Mouse (Mus musculus): ENCODE data around the gene Chchd1. TPM values are rescaled to one million over a fixed set of nuclear protein-coding genes. Genes with fewer than 3 reads are reported as not detected.

Gene Chchd1
- polyA plus RNA-seq, 1 experiment from 2014 or later = 150 TPM

DNA sequence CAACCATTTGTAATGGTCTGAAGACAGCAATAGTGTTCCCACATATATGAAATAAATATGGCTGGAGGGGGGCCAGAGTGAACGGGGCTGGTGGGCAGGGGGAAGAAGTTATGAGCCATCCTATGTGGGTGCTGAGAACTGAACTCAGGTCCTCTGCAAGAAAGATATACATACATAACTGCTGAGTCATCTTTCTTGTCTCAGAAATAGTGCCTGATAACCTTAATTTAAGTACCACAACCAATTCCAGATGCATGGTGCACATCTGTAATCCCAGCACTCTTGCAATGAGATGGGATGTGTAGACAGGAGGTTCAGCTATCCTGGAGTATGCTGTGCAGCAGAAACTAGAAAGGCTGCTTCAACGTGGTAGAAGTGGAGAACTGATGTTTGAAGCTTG, 21.1 kb upstream of the Chchd1 start:
- Histone ChIP-seq H3K36me3 (ENCODE audit: control insufficient read depth, insufficient read depth) (peaks cover 93% of the 10 kb centered on the region), H3K27me3 (replicated peaks; ENCODE audit: control insufficient read depth, insufficient read depth, low read length) (no peaks in the 10 kb centered on the region), H3K27ac (ENCODE audit: low read depth, low read length) (no peak overlapping the region), H3K9me3 (ENCODE audit: control insufficient read depth) (no peaks in the 10 kb centered on the region), H3K9ac (ENCODE audit: low read depth, low read length) (no peak overlapping the region), H3K4me1 (replicated peaks; ENCODE audit: control insufficient read depth, insufficient read depth, low read length) (no peaks in the 10 kb centered on the region), H3K4me2 (replicated peaks; ENCODE audit: low read depth) (no peak overlapping the region), H3K4me3 (ENCODE audit: low read depth, low read length) (no peak overlapping the region)
- ATAC-seq = no peak
- TF ChIP-seq CTCF (IDR thresholded peaks at IDR 0.05; ENCODE audit: low read depth) = no peak
- WGBS = 94% methylated on average over 2 of the region's 2 CpGs

GRCm38 (mm10) chr14:20682498-20682897, 20.3 kb upstream of the Chchd1 start:
- no peak overlapping the region for H3K9ac ChIP-seq (ENCODE audit: low read depth, low read length)
- no peak overlapping the region for H3K4me3 ChIP-seq (ENCODE audit: low read depth, low read length)
- peaks cover 95% of the 10 kb centered on the region for H3K36me3 ChIP-seq (ENCODE audit: control insufficient read depth, insufficient read depth)
- 65% methylated on average over 3 of the region's 3 CpGs for WGBS
- H3K27ac ChIP-seq (ENCODE audit: low read depth, low read length) = no peak overlapping the region
- H3K4me1 ChIP-seq (replicated peaks; ENCODE audit: control insufficient read depth, insufficient read depth, low read length) = no peaks in the 10 kb centered on the region
- H3K27me3 ChIP-seq (replicated peaks; ENCODE audit: control insufficient read depth, insufficient read depth, low read length) = no peaks in the 10 kb centered on the region
- no peak overlapping the region for H3K4me2 ChIP-seq (replicated peaks; ENCODE audit: low read depth)
- ATAC-seq = no peak; the same call in 1 of the 2 replicates
- no peak for TF ChIP-seq CTCF (IDR thresholded peaks at IDR 0.05; ENCODE audit: low read depth)
- no peaks in the 10 kb centered on the region for H3K9me3 ChIP-seq (ENCODE audit: control insufficient read depth)

GRCm38 (mm10) chr14:20686576-20686975, 16.2 kb upstream of the Chchd1 start:
- Histone ChIP-seq H3K4me1 (replicated peaks; ENCODE audit: control insufficient read depth, insufficient read depth, low read length) (no peaks in the 10 kb centered on the region), H3K27me3 (replicated peaks; ENCODE audit: control insufficient read depth, insufficient read depth, low read length) (no peaks in the 10 kb centered on the region), H3K9me3 (ENCODE audit: control insufficient read depth) (no peaks in the 10 kb centered on the region), H3K4me2 (replicated peaks; ENCODE audit: low read depth) (no peak overlapping the region), H3K9ac (ENCODE audit: low read depth, low read length) (no peak overlapping the region), H3K27ac (ENCODE audit: low read depth, low read length) (no peak overlapping the region), H3K36me3 (ENCODE audit: control insufficient read depth, insufficient read depth) (peaks cover 98% of the 10 kb centered on the region), H3K4me3 (ENCODE audit: low read depth, low read length) (no peak overlapping the region)
- 98% methylated on average over 3 of the region's 3 CpGs for WGBS
- no peak for TF ChIP-seq CTCF (IDR thresholded peaks at IDR 0.05; ENCODE audit: low read depth)
- ATAC-seq = no peak

DNA sequence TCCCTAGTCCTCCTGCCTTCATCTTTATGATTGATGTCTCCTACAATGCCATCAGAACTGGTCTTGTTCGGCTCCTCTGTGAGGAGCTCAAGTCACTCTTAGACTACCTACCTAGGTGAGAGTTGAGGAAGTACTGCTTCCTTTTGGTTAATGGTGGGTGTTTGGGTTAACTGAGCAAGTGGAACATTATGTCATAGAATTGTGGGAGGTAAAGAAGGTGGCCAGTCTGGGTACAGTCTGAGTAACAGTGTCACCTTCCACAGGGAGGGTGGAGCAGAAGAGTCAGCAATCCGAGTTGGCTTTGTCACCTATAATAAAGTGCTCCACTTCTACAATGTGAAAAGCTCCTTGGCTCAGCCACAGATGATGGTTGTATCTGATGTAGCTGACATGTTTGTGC, 13.8 kb upstream of the Chchd1 start:
- Histone ChIP-seq H3K9me3 (ENCODE audit: control insufficient read depth) (no peaks in the 10 kb centered on the region), H3K4me2 (replicated peaks; ENCODE audit: low read depth) (no peak overlapping the region), H3K27ac (ENCODE audit: low read depth, low read length) (0 out of 2 replicates have a peak overlapping the region, but pooled peaks have one; percentile 1), H3K9ac (ENCODE audit: low read depth, low read length) (no peak overlapping the region), H3K27me3 (replicated peaks; ENCODE audit: control insufficient read depth, insufficient read depth, low read length) (no peaks in the 10 kb centered on the region), H3K36me3 (ENCODE audit: control insufficient read depth, insufficient read depth) (peaks cover 99% of the 10 kb centered on the region), H3K4me3 (ENCODE audit: low read depth, low read length) (no peak overlapping the region), H3K4me1 (replicated peaks; ENCODE audit: control insufficient read depth, insufficient read depth, low read length) (no peaks in the 10 kb centered on the region)
- no peak for TF ChIP-seq CTCF (IDR thresholded peaks at IDR 0.05; ENCODE audit: low read depth)
- no peak for ATAC-seq
- WGBS = 78% methylated on average over 2 of the region's 2 CpGs

GRCm38 (mm10) chr14:20691772-20692171, 11.0 kb upstream of the Chchd1 start:
- Histone ChIP-seq H3K27me3 (replicated peaks; ENCODE audit: control insufficient read depth, insufficient read depth, low read length) (no peaks in the 10 kb centered on the region), H3K9ac (ENCODE audit: low read depth, low read length) (no peak overlapping the region), H3K4me3 (ENCODE audit: low read depth, low read length) (no peak overlapping the region), H3K4me1 (replicated peaks; ENCODE audit: control insufficient read depth, insufficient read depth, low read length) (peaks cover 6% of the 10 kb centered on the region; the same call in 1 of the 2 replicates), H3K36me3 (ENCODE audit: control insufficient read depth, insufficient read depth) (peaks cover 72% of the 10 kb centered on the region), H3K27ac (ENCODE audit: low read depth, low read length) (no peak overlapping the region), H3K4me2 (replicated peaks; ENCODE audit: low read depth) (no peak overlapping the region), H3K9me3 (ENCODE audit: control insufficient read depth) (no peaks in the 10 kb centered on the region)
- TF ChIP-seq CTCF (IDR thresholded peaks at IDR 0.05; ENCODE audit: low read depth) = no peak
- ATAC-seq = no peak
- WGBS = 83% methylated on average over 6 of the region's 6 CpGs

DNA sequence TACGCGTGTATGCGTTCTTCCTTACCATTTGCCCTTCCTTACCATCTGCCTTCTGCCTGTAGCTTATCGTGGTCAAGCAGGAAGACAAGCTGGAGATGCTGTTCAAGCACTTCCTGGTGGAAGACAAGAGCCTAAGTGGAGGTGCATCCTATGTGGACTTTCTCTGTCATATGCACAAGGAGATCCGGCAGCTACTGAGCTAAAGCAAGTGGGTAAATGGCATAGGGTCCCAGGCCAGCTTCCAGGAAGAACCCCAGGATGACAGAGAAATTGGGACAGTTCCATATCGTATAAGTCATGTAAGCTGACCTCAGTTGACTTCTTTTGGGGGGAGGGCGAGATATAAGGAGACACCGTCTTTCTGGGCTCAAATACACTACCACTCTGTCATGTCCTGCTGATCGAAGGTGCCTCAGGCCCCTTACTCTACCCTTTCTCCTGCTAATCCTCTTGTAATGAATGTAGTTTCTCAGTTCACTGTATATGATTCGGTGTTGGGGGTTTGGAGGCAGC, 9.2 kb upstream of the Chchd1 start:
- no peaks in the 10 kb centered on the region for H3K9me3 ChIP-seq (ENCODE audit: control insufficient read depth)
- 88% methylated on average over 10 of the region's 10 CpGs for WGBS
- no peak overlapping the region for H3K27ac ChIP-seq (ENCODE audit: low read depth, low read length)
- H3K36me3 ChIP-seq (ENCODE audit: control insufficient read depth, insufficient read depth) = peaks cover 53% of the 10 kb centered on the region
- H3K4me2 ChIP-seq (replicated peaks; ENCODE audit: low read depth) = no peak overlapping the region
- H3K27me3 ChIP-seq (replicated peaks; ENCODE audit: control insufficient read depth, insufficient read depth, low read length) = no peaks in the 10 kb centered on the region
- no peak for TF ChIP-seq CTCF (IDR thresholded peaks at IDR 0.05; ENCODE audit: low read depth)
- H3K9ac ChIP-seq (ENCODE audit: low read depth, low read length) = no peak overlapping the region
- no peak overlapping the region for H3K4me3 ChIP-seq (ENCODE audit: low read depth, low read length)
- peaks cover 6% of the 10 kb centered on the region; the same call in 1 of the 2 replicates for H3K4me1 ChIP-seq (replicated peaks; ENCODE audit: control insufficient read depth, insufficient read depth, low read length)
- ATAC-seq = no peak

All from intestine, postnatal 0 days (tissue).